Mouse (Mus musculus): ENCODE results near the gene 2810459M11Rik. TPM values are rescaled to one million over a fixed set of nuclear protein-coding genes. Genes with fewer than 3 reads are reported as not detected.

2810459M11Rik gene
- not detected in 2 replicates for polyA plus RNA-seq (2012; ENCODE audit: low replicate concordance)

GRCm38 (mm10) chr1:86045848-86046805 is at the start of gene 2810459M11Rik:
Gene 2810459M11Rik, plus strand, starts transcription at chr1:86045863.

GRCm38 (mm10) chr1:86016516-86016915 is 29.1 kb upstream of the 2810459M11Rik start, which contains the start of gene Spata3:
Gene Spata3, plus strand, starts transcription at chr1:86016816.

GRCm38 (mm10) chr1:86064271-86064991 is 18.8 kb downstream of the 2810459M11Rik start, which contains the start of gene Psmd1:
Gene Psmd1, plus strand, starts transcription at chr1:86064387.

Other genes starting within 250 kb of the 2810459M11Rik start
- 35.5 and 55.7 TPM in 2 replicates for gene Itm2c, start 151.6 kb upstream of the 2810459M11Rik start, polyA plus RNA-seq (2012; ENCODE audit: low replicate concordance)
- gene 4933407L21Rik, start 117.4 kb upstream of the 2810459M11Rik start, polyA plus RNA-seq (2012; ENCODE audit: low replicate concordance) = not detected in 2 replicates
- 0.09 and 0.27 TPM in 2 replicates for gene Gpr55, start 84.9 kb upstream of the 2810459M11Rik start, polyA plus RNA-seq (2012; ENCODE audit: low replicate concordance)
- gene Spata3, start 29.0 kb upstream of the 2810459M11Rik start, polyA plus RNA-seq (2012; ENCODE audit: low replicate concordance) = not detected in 2 replicates
- 4.0 and 19.4 TPM in 2 replicates for gene Psmd1, start 18.5 kb downstream of the 2810459M11Rik start, polyA plus RNA-seq (2012; ENCODE audit: low replicate concordance)
- gene Htr2b, start 66.1 kb downstream of the 2810459M11Rik start, polyA plus RNA-seq (2012; ENCODE audit: low replicate concordance) = not detected in 2 replicates
- gene Gm21972, start 87.8 kb downstream of the 2810459M11Rik start, polyA plus RNA-seq (2012; ENCODE audit: low replicate concordance) = 1.8 and 2.8 TPM in 2 replicates
- gene Armc9, start 108.9 kb downstream of the 2810459M11Rik start, polyA plus RNA-seq (2012; ENCODE audit: low replicate concordance) = 5.4 and 5.7 TPM in 2 replicates

Measured in leukemia stem cell, adult 10-12 weeks (primary cell).